Mouse (Mus musculus) cerebellum, adult 2 months (tissue): ENCODE data around the gene Cmah. TPM values are rescaled to one million over a fixed set of nuclear protein-coding genes. Genes with fewer than 3 reads are reported as not detected.

Source experiments
- DNase-seq, 2 experiments: peaks; one replicate each; pipeline ENCODE4 v3.0.0; 2021
- H3K27ac ChIP-seq: fragments of 200-500 bp; 2 replicates; pipeline ENCODE4 v1.5.1; 2012; ENCODE audit warnings: low read length, control low read depth, inconsistent platforms; ENCODE audit not compliant: insufficient read depth
- H3K27me3 ChIP-seq: fragments of 200-500 bp; 2 replicates; pipeline ENCODE4 v1.6.1; 2012; ENCODE audit warnings: inconsistent platforms, mild to moderate bottlenecking, low read length, moderate library complexity; ENCODE audit not compliant: control insufficient read depth, insufficient read depth
- H3K4me1 ChIP-seq: fragments of 200-500 bp; 2 replicates; pipeline ENCODE4 v1.6.1; 2011; ENCODE audit warnings: low read length; ENCODE audit not compliant: control insufficient read depth, insufficient read depth
- H3K4me3 ChIP-seq: fragments of 200-500 bp; replicated peaks from 2 replicates; pipeline ENCODE3; 2011; ENCODE audit warnings: mild to moderate bottlenecking, low read depth, low read length, control low read depth; ENCODE audit not compliant: insufficient read depth
- CTCF ChIP-seq: fragments of 200-500 bp; IDR thresholded peaks from 2 replicates; pipeline ENCODE4 v1.5.1; 2011; ENCODE audit warnings: low read depth, mild to moderate bottlenecking, control low read depth, low read length, moderate library complexity, borderline replicate concordance; ENCODE audit not compliant: insufficient read depth
- POLR2A ChIP-seq: fragments of 200-500 bp; IDR thresholded peaks from 2 replicates; pipeline ENCODE4 v1.6.1; 2011; ENCODE audit warnings: low read length, control low read depth, borderline replicate concordance; ENCODE audit not compliant: insufficient read depth
- WGBS: fragments of 180-500 bp; shearing (Covaris S2); methylation state at CpG from one replicate; pipeline ENCODE4 v1.1.7; 2018; 5-methylcytosine and 5-hydroxymethylcytosine counted together
- polyA plus RNA-seq: library from polyadenylated mRNA; depleted of rRNA; stranded (reverse); fragments of >200 nt; gene quantifications from 2 replicates; pipeline ENCODE4 v1.2.3, GENCODE M21; 2012

The Cmah gene
- polyA plus RNA-seq, 1 experiment = 0.05 TPM

DNA sequence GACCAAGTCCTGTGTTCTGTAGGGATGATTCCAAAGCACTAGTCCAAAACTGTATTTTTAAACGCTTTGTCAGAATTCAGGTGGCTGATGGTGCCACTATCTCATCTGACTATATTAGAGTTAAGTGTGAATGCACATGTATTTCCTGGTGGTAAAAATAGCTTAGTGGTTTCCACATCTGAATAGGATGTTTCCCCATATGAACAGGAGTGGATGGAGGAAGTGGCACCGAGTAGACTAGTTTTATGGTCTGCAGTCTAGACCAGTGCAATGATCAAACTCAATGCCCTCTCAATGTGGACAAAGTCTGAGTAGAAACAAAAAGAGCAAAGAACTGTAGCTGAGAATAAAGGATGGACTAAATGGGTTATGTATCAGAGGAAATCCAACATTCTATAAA lies 79.6 kb downstream of the Cmah start:
- Histone ChIP-seq H3K27ac (no peak overlapping the region), H3K4me3 (no peak overlapping the region), H3K4me1 (no peaks in the 10 kb centered on the region), H3K27me3 (no peaks in the 10 kb centered on the region)
- WGBS = 83% methylated on average over 2 of the region's 2 CpGs
- DNase-seq = no peak
- no peak for TF ChIP-seq CTCF
- TF ChIP-seq POLR2A = no peak

- Histone ChIP-seq H3K27ac (no peak overlapping the region), H3K4me3 (no peak overlapping the region), H3K4me1 (no peaks in the 10 kb centered on the region), H3K27me3 (no peaks in the 10 kb centered on the region)
- no peak for DNase-seq
- 46% methylated on average over 4 of the region's 4 CpGs for WGBS
- no peak for TF ChIP-seq POLR2A
- no peak for TF ChIP-seq CTCF
Observed at GRCm38 (mm10) chr13:24414635-24415206, 87.5 kb downstream of the Cmah start.

DNA sequence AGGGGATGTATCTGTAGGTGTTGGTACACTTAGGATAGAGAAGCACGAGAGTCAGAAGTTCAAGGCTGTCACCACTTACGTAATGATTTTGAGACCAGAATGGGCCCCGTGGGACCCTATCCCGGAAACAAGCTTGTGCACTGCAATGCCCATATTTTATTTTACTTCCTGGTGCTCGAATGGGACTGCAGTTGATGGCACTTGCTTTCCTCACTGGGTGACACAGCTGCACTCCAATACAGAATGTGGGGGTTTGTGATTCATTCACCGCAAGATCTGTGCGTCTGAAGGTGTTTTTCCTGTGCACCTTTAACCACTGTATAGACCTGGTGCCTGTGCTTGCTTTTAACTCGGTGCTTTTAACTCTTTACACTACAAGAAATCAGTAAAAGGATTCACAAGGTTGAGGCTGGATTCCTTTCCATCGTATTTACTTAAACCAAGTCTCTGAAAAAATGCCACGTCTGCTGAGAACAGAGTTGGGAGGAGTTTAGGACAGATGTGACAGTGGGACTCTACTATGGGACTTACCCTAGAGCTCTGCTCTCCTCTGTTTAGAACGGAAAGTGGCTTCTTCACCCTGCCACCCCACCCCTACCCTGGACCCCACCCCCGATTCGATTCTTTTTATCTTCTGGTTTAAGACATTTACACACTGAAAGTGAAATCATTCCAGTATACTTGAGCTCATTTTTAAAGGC lies 88.5 kb downstream of the Cmah start:
- Histone ChIP-seq H3K27me3 (no peaks in the 10 kb centered on the region), H3K4me1 (no peaks in the 10 kb centered on the region), H3K27ac (no peak overlapping the region), H3K4me3 (no peak overlapping the region)
- TF ChIP-seq CTCF = no peak
- TF ChIP-seq POLR2A = no peak
- no peak for DNase-seq
- 82% methylated on average over 13 of the region's 13 CpGs for WGBS

GRCm38 (mm10) chr13:24416409-24416808 lies 89.2 kb downstream of the Cmah start:
- no peak overlapping the region for H3K4me3 ChIP-seq
- no peak overlapping the region for H3K27ac ChIP-seq
- no peaks in the 10 kb centered on the region for H3K27me3 ChIP-seq
- H3K4me1 ChIP-seq = no peaks in the 10 kb centered on the region
- 43% methylated on average over 4 of the region's 4 CpGs for WGBS
- TF ChIP-seq POLR2A = no peak
- peak; percentile 16; the same call in 1 of the 2 replicates for TF ChIP-seq CTCF
- DNase-seq = no peak

DNA sequence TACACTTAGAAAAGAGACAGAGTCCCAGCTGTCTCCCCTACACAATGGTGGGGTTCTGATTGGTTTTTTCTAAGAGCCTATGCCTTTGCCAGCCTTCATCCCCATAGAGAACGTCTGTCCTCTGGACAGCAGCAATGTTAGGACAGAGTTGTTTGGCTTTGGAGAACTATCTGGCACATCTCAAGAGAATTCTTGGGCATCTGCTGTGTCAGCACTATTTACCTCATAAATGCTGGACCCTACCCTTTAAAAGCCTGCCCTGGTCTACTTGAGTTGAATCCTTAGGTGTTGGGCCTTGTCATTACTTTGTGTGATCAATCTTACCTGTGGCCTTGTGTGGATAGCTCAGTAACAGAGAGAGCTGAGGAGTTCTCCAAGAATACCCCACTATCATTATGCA lies 90.8 kb downstream of the Cmah start:
- Histone ChIP-seq H3K4me1 (no peaks in the 10 kb centered on the region), H3K27me3 (no peaks in the 10 kb centered on the region), H3K27ac (no peak overlapping the region), H3K4me3 (no peak overlapping the region)
- DNase-seq = no peak
- TF ChIP-seq CTCF (no peak), POLR2A (no peak)
- WGBS = 19% methylated on average over 1 of the region's 1 CpGs

GRCm38 (mm10) chr13:24418814-24419213 lies 91.6 kb downstream of the Cmah start:
- H3K4me3 ChIP-seq = no peak overlapping the region
- no peaks in the 10 kb centered on the region for H3K27me3 ChIP-seq
- 74% methylated on average over 4 of the region's 4 CpGs for WGBS
- no peaks in the 10 kb centered on the region for H3K4me1 ChIP-seq
- no peak for DNase-seq
- TF ChIP-seq POLR2A (no peak), CTCF (no peak)
- H3K27ac ChIP-seq = no peak overlapping the region

- DNase-seq = no peak
- WGBS = 83% methylated on average over 13 of the region's 13 CpGs
- H3K4me1 ChIP-seq = no peaks in the 10 kb centered on the region
- no peak overlapping the region for H3K4me3 ChIP-seq
- no peak overlapping the region for H3K27ac ChIP-seq
- TF ChIP-seq CTCF = no peak
- no peak for TF ChIP-seq POLR2A
- H3K27me3 ChIP-seq = no peaks in the 10 kb centered on the region
Observed at GRCm38 (mm10) chr13:24419560-24420250, 92.5 kb downstream of the Cmah start.

DNA sequence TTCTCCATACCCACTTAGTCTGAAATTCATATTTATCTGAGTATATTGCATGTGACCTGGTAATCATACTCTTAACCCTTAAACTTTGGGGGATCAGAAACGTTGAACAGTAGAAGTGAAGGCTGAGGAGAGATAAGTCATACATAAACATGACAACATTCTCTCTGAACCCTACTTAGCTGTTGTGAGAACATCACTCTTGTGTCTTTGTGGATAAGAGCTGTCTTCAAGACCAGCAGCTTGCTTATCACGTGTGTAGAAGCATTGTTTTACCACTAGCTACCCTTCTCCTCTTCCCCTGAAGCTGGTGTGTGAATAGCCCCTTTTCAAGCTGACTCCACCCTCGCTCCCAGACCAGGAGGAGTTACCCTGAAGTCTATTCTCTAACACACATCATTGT lies 94.8 kb downstream of the Cmah start:
- no peaks in the 10 kb centered on the region for H3K4me1 ChIP-seq
- TF ChIP-seq CTCF (no peak), POLR2A (no peak)
- no peak overlapping the region for H3K4me3 ChIP-seq
- no peaks in the 10 kb centered on the region for H3K27me3 ChIP-seq
- DNase-seq = no peak
- H3K27ac ChIP-seq = no peak overlapping the region
- WGBS = 55% methylated on average over 3 of the region's 3 CpGs
